Mouse (Mus musculus) forebrain, embryonic 13.5 days (tissue): ENCODE measurements around the gene Grcc10. TPM values are rescaled to one million over a fixed set of nuclear protein-coding genes. Genes with fewer than 3 reads are reported as not detected.

Experiments
- microRNA counts: library from miRNA; unstranded; fragments of <30 nt; microRNA quantifications from one replicate; lab custom pipeline; 2016
- microRNA-seq: library from miRNA; unstranded; fragments of <30 nt; microRNA quantifications from one replicate; pipeline ENCODE4, GENCODE M21; 2016
- polyA plus RNA-seq: library from polyadenylated mRNA; unstranded; fragments of >200 nt; fragmentation: Nextera tagmentation; extraction: Ambion mirVana; gene quantifications from 2 replicates; pipeline ENCODE4 v1.2.1, GENCODE M21; 2015

Grcc10 gene
- polyA plus RNA-seq, 1 experiment from 2014 or later, result 699 TPM

MicroRNA genes within 50 kb of the gene (microRNA counts, 519-probe panel; counts per million panel counts)
- 177 counts per million, percentile 53 among the panel's probes with 10 or more counts for microRNA mmu-miR-141 (lab: Ali Mortazavi, UCI)
- 177 counts per million, percentile 53 among the panel's probes with 10 or more counts for microRNA mmu-miR-200c (lab: Ali Mortazavi, UCI)

Small RNAs within 50 kb of the gene (microRNA-seq; reads per million reads assigned to microRNA genes)
- gene Mir141 (7.0 reads per million, percentile 19 among the genes with 10 or more reads in this experiment), gene Mir200c (37.8 reads per million, percentile 38 among the genes with 10 or more reads in this experiment)

Other genes starting within 250 kb of the Grcc10 start
- 0.08 and 0.09 TPM in 2 replicates for gene C1rl, start 248.3 kb downstream of the Grcc10 start, polyA plus RNA-seq
- 0.09 and 0.12 TPM in 2 replicates for gene C1ra, start 229.0 kb downstream of the Grcc10 start, polyA plus RNA-seq
- gene C1s1, start 199.0 kb downstream of the Grcc10 start, polyA plus RNA-seq, result 0.14 and 0.40 TPM in 2 replicates
- gene C1rb, start 171.1 kb downstream of the Grcc10 start, polyA plus RNA-seq, result not detected in 2 replicates
- gene C1s2, start 105.3 kb downstream of the Grcc10 start, polyA plus RNA-seq, result 0.13 TPM in 1 of 2 replicates, not detected in the other
- 34.8 and 36.6 TPM in 2 replicates for gene Lpcat3, start 78.3 kb downstream of the Grcc10 start, polyA plus RNA-seq
- 194 and 209 TPM in 2 replicates for gene Emg1, start 29.2 kb downstream of the Grcc10 start, polyA plus RNA-seq
- 289 and 292 TPM in 2 replicates for gene Phb2, start 29.0 kb downstream of the Grcc10 start, polyA plus RNA-seq
- gene Ptpn6, start 2.7 kb downstream of the Grcc10 start, polyA plus RNA-seq, result 2.5 and 3.8 TPM in 2 replicates
- gene Gm45234, start 14.6 kb upstream of the Grcc10 start, polyA plus RNA-seq, result not detected in 2 replicates
- 17.7 and 19.8 TPM in 2 replicates for gene Atn1, start 15.2 kb upstream of the Grcc10 start, polyA plus RNA-seq
- gene Eno2, start 28.3 kb upstream of the Grcc10 start, polyA plus RNA-seq, result 15.4 and 19.4 TPM in 2 replicates
- 3.6 and 5.9 TPM in 2 replicates for gene Lrrc23, start 38.4 kb upstream of the Grcc10 start, polyA plus RNA-seq
- gene Spsb2, start 67.3 kb upstream of the Grcc10 start, polyA plus RNA-seq, result 5.1 and 5.3 TPM in 2 replicates
- gene Tpi1, start 72.9 kb upstream of the Grcc10 start, polyA plus RNA-seq, result 467 and 491 TPM in 2 replicates
- 178 and 203 TPM in 2 replicates for gene Usp5, start 88.1 kb upstream of the Grcc10 start, polyA plus RNA-seq
- gene Cdca3, start 88.2 kb upstream of the Grcc10 start, polyA plus RNA-seq, result 207 and 217 TPM in 2 replicates
- 0.46 and 0.74 TPM in 2 replicates for gene Gnb3, start 98.9 kb upstream of the Grcc10 start, polyA plus RNA-seq
- 11.4 and 12.4 TPM in 2 replicates for gene P3h3, start 116.4 kb upstream of the Grcc10 start, polyA plus RNA-seq
- gene Gpr162, start 122.6 kb upstream of the Grcc10 start, polyA plus RNA-seq, result 11.7 and 13.4 TPM in 2 replicates
- gene Cd4, start 146.8 kb upstream of the Grcc10 start, polyA plus RNA-seq, result 0.08 TPM in 2 replicates
- 1.3 and 1.9 TPM in 2 replicates for gene Lag3, start 170.3 kb upstream of the Grcc10 start, polyA plus RNA-seq
- 588 and 626 TPM in 2 replicates for gene Ptms, start 178.7 kb upstream of the Grcc10 start, polyA plus RNA-seq
- gene Mlf2, start 190.0 kb upstream of the Grcc10 start, polyA plus RNA-seq, result 398 and 409 TPM in 2 replicates
- 89.0 and 99.3 TPM in 2 replicates for gene Cops7a, start 224.2 kb upstream of the Grcc10 start, polyA plus RNA-seq